Mouse (Mus musculus) adrenal gland, postnatal 36 days (tissue): Measurements from ENCODE around the gene Pde4dip. TPM values are rescaled to one million over a fixed set of nuclear protein-coding genes. Genes with fewer than 3 reads are reported as not detected.

ENCODE experiments used
- DNase-seq, 2 experiments: peaks; one replicate each; pipeline ENCODE4 v3.0.0; 2021; ENCODE audit warnings: mixed read lengths in 1 of 2
- total RNA-seq, 2 experiments: library from RNA; stranded (reverse); gene quantifications; 2 replicates each; pipeline ENCODE4 v1.2.3; 2021

Gene Pde4dip
- total RNA-seq, 2 experiments from 2014 or later = 25.3 to 28.1 TPM

GRCm38 (mm10) chr3:97844163-97844820 lies 44.2 kb downstream of the Pde4dip start:
- DNase-seq = no peak

- DNase-seq = no peak
These were observed 45.9 kb downstream of the Pde4dip start for GRCm38 (mm10) chr3:97842641-97843040.

- no peak for DNase-seq
These were observed 48.1 kb downstream of the Pde4dip start for GRCm38 (mm10) chr3:97840439-97840838.

GRCm38 (mm10) chr3:97835888-97836287 lies 52.6 kb downstream of the Pde4dip start:
- peak in 1 of 2 experiments; percentile 20 for DNase-seq

- DNase-seq = no peak
These were observed 53.9 kb downstream of the Pde4dip start for GRCm38 (mm10) chr3:97834625-97835024.

- no peak for DNase-seq
These were observed 56.8 kb downstream of the Pde4dip start for GRCm38 (mm10) chr3:97831564-97832320.

- no peak for DNase-seq
These were observed 57.9 kb downstream of the Pde4dip start for GRCm38 (mm10) chr3:97830622-97831021.

GRCm38 (mm10) chr3:97830122-97830521 lies 58.4 kb downstream of the Pde4dip start:
- no peak for DNase-seq

GRCm38 (mm10) chr3:97828286-97828685 lies 60.2 kb downstream of the Pde4dip start:
- DNase-seq = no peak

GRCm38 (mm10) chr3:97825246-97825645 lies 63.3 kb downstream of the Pde4dip start:
- no peak for DNase-seq

GRCm38 (mm10) chr3:97824744-97825143 lies 63.8 kb downstream of the Pde4dip start:
- DNase-seq = no peak

GRCm38 (mm10) chr3:97824011-97824711 lies 64.3 kb downstream of the Pde4dip start:
- peak in 1 of 2 experiments; percentile 16 for DNase-seq

- DNase-seq = no peak
These were observed 65.1 kb downstream of the Pde4dip start for GRCm38 (mm10) chr3:97823438-97823837.

- no peak for DNase-seq
These were observed 69.5 kb downstream of the Pde4dip start for GRCm38 (mm10) chr3:97819050-97819449.

- no peak for DNase-seq
These were observed 70.0 kb downstream of the Pde4dip start for GRCm38 (mm10) chr3:97818383-97818982.

GRCm38 (mm10) chr3:97811651-97812399 lies 76.7 kb downstream of the Pde4dip start:
- DNase-seq = no peak

- no peak for DNase-seq
These were observed 77.3 kb downstream of the Pde4dip start for GRCm38 (mm10) chr3:97811158-97811557.

- no peak for DNase-seq
These were observed 78.2 kb downstream of the Pde4dip start for GRCm38 (mm10) chr3:97810334-97810733.

- no peak for DNase-seq
These were observed 82.9 kb downstream of the Pde4dip start for GRCm38 (mm10) chr3:97805559-97805958.

- DNase-seq = no peak
These were observed 84.8 kb downstream of the Pde4dip start for GRCm38 (mm10) chr3:97803675-97804074.

GRCm38 (mm10) chr3:97802927-97803326 lies 85.6 kb downstream of the Pde4dip start:
- DNase-seq = no peak

GRCm38 (mm10) chr3:97802297-97802696 lies 86.2 kb downstream of the Pde4dip start:
- DNase-seq = no peak
